ENCODE assay signal across 8 mouse cellular contexts in the genomic region with DNA sequence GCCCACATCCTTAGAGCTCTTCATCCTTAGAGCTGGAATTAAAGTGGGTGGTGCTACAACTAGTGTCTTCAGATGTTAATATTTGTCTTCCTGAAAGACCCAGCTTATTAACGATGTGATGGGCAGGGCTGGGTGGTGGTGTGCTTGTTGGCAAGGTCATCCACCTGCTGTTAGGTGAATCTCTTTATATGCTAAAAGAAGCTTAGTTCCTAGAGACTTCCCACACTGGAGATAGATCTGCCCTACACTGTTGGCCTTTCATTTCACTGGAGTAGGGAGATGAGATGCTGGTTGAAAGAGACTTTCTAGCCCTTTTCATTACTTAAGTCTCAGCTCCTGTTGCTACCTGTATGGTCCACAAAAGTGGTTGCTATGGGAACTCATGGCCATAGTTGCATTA. TPM values are rescaled to one million over a fixed set of nuclear protein-coding genes. Genes with fewer than 3 reads are reported as not detected.
DNase-seq lines count a peak whose midpoint lies in the region; ATAC-seq and TF ChIP-seq lines count a peak whose summit lies in the region.

No protein-coding gene starts in this region.

- no peak for TF ChIP-seq CTCF in MEL (IDR thresholded peaks at IDR 0.05 in 2 of 3, conservative IDR thresholded peaks at IDR 0.05 in 1 of 3; ENCODE audit: control insufficient read depth in 1 of 3, insufficient read depth in 1 of 3, low read depth in 2 of 3, low read length in 3 of 3, poor library complexity in 1 of 3, severe bottlenecking in 1 of 3)

- TF ChIP-seq RAD21 in MEL (IDR thresholded peaks at IDR 0.05; ENCODE audit: low read depth, low read length) = no peak

- H3K9me3 ChIP-seq in heart, embryonic 16.5 days (replicated peaks; ENCODE audit: control insufficient read depth, low read length) = no peaks in the 10 kb centered on the region
- H3K9me3 ChIP-seq in MEL (replicated peaks; ENCODE audit: insufficient read depth, low read length) = no peaks in the 10 kb centered on the region
- H3K9me3 ChIP-seq in hindbrain, embryonic 12.5 days (replicated peaks) = no peaks in the 10 kb centered on the region
- H3K9me3 ChIP-seq in midbrain, embryonic 11.5 days (ENCODE audit: control insufficient read depth, low read length) = no peaks in the 10 kb centered on the region

- no peak for TF ChIP-seq POLR2A in MEL (IDR thresholded peaks at IDR 0.05; ENCODE audit: control insufficient read depth in 1 of 2, insufficient read depth in 1 of 2, low read depth in 1 of 2, low read length in 2 of 2, poor library complexity in 1 of 2)

- intact Hi-C loops in heart, postnatal 36 days (cut with DNase I) = no loop called here

- TF ChIP-seq EP300 in MEL (IDR thresholded peaks at IDR 0.05; ENCODE audit: low read depth in 1 of 2, low read length in 2 of 2) = no peak

- H3K4me1 ChIP-seq in heart, embryonic 16.5 days (ENCODE audit: control insufficient read depth, insufficient read depth, low read length) = peaks cover 23% of the 10 kb centered on the region
- H3K4me1 ChIP-seq in MEL (ENCODE audit: control insufficient read depth in 1 of 2, insufficient read depth in 2 of 2, low read length in 2 of 2) = peaks cover 2 to 24% of the 10 kb centered on the region in 2 experiments; a peak in 3 of 4 replicates
- peaks cover 29% of the 10 kb centered on the region for H3K4me1 ChIP-seq in hindbrain, embryonic 12.5 days
- peaks cover 22% of the 10 kb centered on the region for H3K4me1 ChIP-seq in midbrain, embryonic 11.5 days (ENCODE audit: control insufficient read depth, insufficient read depth, low read length)

- H3K79me2 ChIP-seq in MEL (ENCODE audit: control insufficient read depth, insufficient read depth, low read length, poor library complexity) = peaks cover 34% of the 10 kb centered on the region

- no peaks in the 10 kb centered on the region for H3K27me3 ChIP-seq in heart, embryonic 16.5 days (ENCODE audit: control insufficient read depth, insufficient read depth, low read length)
- no peaks in the 10 kb centered on the region for H3K27me3 ChIP-seq in MEL (ENCODE audit: control insufficient read depth in 1 of 2, insufficient read depth in 2 of 2, low read length in 2 of 2)
- H3K27me3 ChIP-seq in hindbrain, embryonic 12.5 days = no peaks in the 10 kb centered on the region
- no peaks in the 10 kb centered on the region for H3K27me3 ChIP-seq in midbrain, embryonic 11.5 days (ENCODE audit: control insufficient read depth, insufficient read depth, low read length)

- 11% methylated on average over 1 of the region's 1 CpGs for WGBS in heart, embryonic 16.5 days
- WGBS in hindbrain, embryonic 12.5 days = 16% methylated on average over 1 of the region's 1 CpGs
- 24% methylated on average over 1 of the region's 1 CpGs for WGBS in midbrain, embryonic 11.5 days

- H3K27ac ChIP-seq in heart, embryonic 16.5 days (ENCODE audit: low read length) = no peak overlapping the region
- H3K27ac ChIP-seq in MEL (ENCODE audit: control insufficient read depth, low read depth, low read length) = no peak overlapping the region
- no peak overlapping the region for H3K27ac ChIP-seq in hindbrain, embryonic 12.5 days
- no peak overlapping the region for H3K27ac ChIP-seq in midbrain, embryonic 11.5 days (ENCODE audit: low read depth, low read length)

- H3K4me3 ChIP-seq in heart, embryonic 16.5 days (ENCODE audit: low read length) = peak overlapping the region; percentile 93
- peak overlapping the region; percentile 77 to 86 for H3K4me3 ChIP-seq in MEL (ENCODE audit: control insufficient read depth in 1 of 2, insufficient read depth in 1 of 2, low read depth in 2 of 2, low read length in 2 of 2)
- peak overlapping the region; percentile 89 for H3K4me3 ChIP-seq in hindbrain, embryonic 12.5 days
- H3K4me3 ChIP-seq in midbrain, embryonic 11.5 days (ENCODE audit: low read depth, low read length) = peak overlapping the region; percentile 92

- peak overlapping the region; percentile 94 for H3K9ac ChIP-seq in heart, embryonic 16.5 days (ENCODE audit: low read length)
- H3K9ac ChIP-seq in MEL (ENCODE audit: control insufficient read depth, low read depth, low read length, poor library complexity, severe bottlenecking) = peak overlapping the region; percentile 95
- H3K9ac ChIP-seq in hindbrain, embryonic 12.5 days = peak overlapping the region; percentile 91
- H3K9ac ChIP-seq in midbrain, embryonic 11.5 days (ENCODE audit: low read length) = peak overlapping the region; percentile 93

- DNase-seq in heart, postnatal 36 days = no peak
- DNase-seq in MEL (ENCODE audit: low read depth, low spot score) = no peak
- DNase-seq in midbrain, embryonic 11.5 days (ENCODE audit: low spot score, missing footprints) = no peak
- no peak for DNase-seq in frontal cortex, postnatal 25 days (ENCODE audit: low spot score in 2 of 2)
- DNase-seq in right cerebral cortex, postnatal 10 days (ENCODE audit: low spot score in 2 of 2) = no peak
- no peak for DNase-seq in thymus, adult 18-20 months

- H3K36me3 ChIP-seq in heart, embryonic 16.5 days (ENCODE audit: control insufficient read depth, insufficient read depth) = peaks cover 18% of the 10 kb centered on the region
- H3K36me3 ChIP-seq in MEL (ENCODE audit: control insufficient read depth in 1 of 2, insufficient read depth in 2 of 2, low read length in 2 of 2) = peaks cover 7 to 9% of the 10 kb centered on the region in 2 experiments
- H3K36me3 ChIP-seq in hindbrain, embryonic 12.5 days = peaks cover 24% of the 10 kb centered on the region
- peaks cover 10% of the 10 kb centered on the region for H3K36me3 ChIP-seq in midbrain, embryonic 11.5 days (ENCODE audit: control insufficient read depth, insufficient read depth, low read length)

- ATAC-seq in heart, embryonic 16.5 days (replicated peaks; ENCODE audit: extremely low read depth, insufficient read depth, low FRiP score) = no peak
- no peak for ATAC-seq in hindbrain, embryonic 12.5 days (ENCODE audit: low FRiP score)
- no peak for ATAC-seq in midbrain, embryonic 11.5 days (ENCODE audit: low FRiP score)

- H3K4me2 ChIP-seq in heart, embryonic 16.5 days (ENCODE audit: low read depth, low read length) = peak overlapping the region; percentile 90
- peak overlapping the region; percentile 97 for H3K4me2 ChIP-seq in hindbrain, embryonic 12.5 days (replicated peaks)
- peak overlapping the region; percentile 97 for H3K4me2 ChIP-seq in midbrain, embryonic 11.5 days

TF ChIP-seq in MEL, 35 proteins besides CTCF, POLR2A, EP300 and RAD21:
- TF ChIP-seq MAFK (IDR thresholded peaks at IDR 0.05; ENCODE audit: borderline replicate concordance, low read depth, low read length) = no peak
- no peak for TF ChIP-seq ETS1 (IDR thresholded peaks at IDR 0.05; ENCODE audit: low read depth, low read length)
- no peak for TF ChIP-seq KAT2A (conservative IDR thresholded peaks at IDR 0.05; ENCODE audit: low read depth, low read length)
- no peak for TF ChIP-seq ZNF384 (IDR thresholded peaks at IDR 0.05; ENCODE audit: low read depth, low read length)
- no peak for TF ChIP-seq USF1 (IDR thresholded peaks at IDR 0.05; ENCODE audit: low read depth, low read length)
- no peak for TF ChIP-seq CHD1 (IDR thresholded peaks at IDR 0.05; ENCODE audit: low read depth, low read length)
- TF ChIP-seq UBTF (IDR thresholded peaks at IDR 0.05; ENCODE audit: borderline replicate concordance, insufficient read depth, low read depth, low read length) = no peak
- TF ChIP-seq TAL1 (IDR thresholded peaks at IDR 0.05; ENCODE audit: low read length) = no peak
- TF ChIP-seq POLR2AphosphoS2 (IDR thresholded peaks at IDR 0.05; ENCODE audit: low read length) = no peak
- no peak for TF ChIP-seq MYC (IDR thresholded peaks at IDR 0.05; ENCODE audit: low read depth, low read length)

RNA-seq across cellular contexts. Expression of a gene that starts 1.3 kb away (rescaled TPM):
- polyA plus RNA-seq in heart, embryonic 16.5 days (2015; fragmentation: Nextera tagmentation; extraction: Ambion mirVana) = 32.2 and 34.3 TPM in 2 replicates
- 10 to 100 TPM; 24.4 to 25.6 TPM for total RNA-seq in heart, postnatal 36 days (2021)
- total RNA-seq in MEL (2012; rRNA removed) = 67.0 and 78.3 TPM in 2 replicates
- 10 to 100 TPM in 1 of 2 experiments, not detected in 1; 96.9 TPM for polyA plus RNA-seq in MEL (2012; ENCODE audit: insufficient read depth in 1 of 2, insufficient read length in 2 of 2, low read depth in 1 of 2, low replicate concordance in 2 of 2, missing spikeins in 1 of 2)
- 51.4 and 55.3 TPM in 2 replicates for polyA plus RNA-seq in hindbrain, embryonic 12.5 days (2016; fragmentation: Nextera tagmentation; extraction: Ambion mirVana)
- 63.5 and 69.1 TPM in 2 replicates for polyA plus RNA-seq in midbrain, embryonic 11.5 days (2014; fragmentation: Nextera tagmentation; extraction: Ambion mirVana)

RNA-seq across cellular contexts. Expression of a gene that starts 8.8 kb away (rescaled TPM):
- 57.1 and 61.0 TPM in 2 replicates for polyA plus RNA-seq in heart, embryonic 16.5 days (2015; fragmentation: Nextera tagmentation; extraction: Ambion mirVana)
- total RNA-seq in heart, postnatal 36 days (2021) = 10 to 100 TPM; 33.1 to 33.9 TPM
- 10.3 and 10.7 TPM in 2 replicates for total RNA-seq in MEL (2012; rRNA removed)
- polyA plus RNA-seq in MEL (2012; ENCODE audit: insufficient read depth in 1 of 2, insufficient read length in 2 of 2, low read depth in 1 of 2, low replicate concordance in 2 of 2, missing spikeins in 1 of 2) = 10 to 100 TPM; 38.7 to 46.9 TPM
- polyA plus RNA-seq in hindbrain, embryonic 12.5 days (2016; fragmentation: Nextera tagmentation; extraction: Ambion mirVana) = 134 and 141 TPM in 2 replicates
- polyA plus RNA-seq in midbrain, embryonic 11.5 days (2014; fragmentation: Nextera tagmentation; extraction: Ambion mirVana) = 168 and 189 TPM in 2 replicates
